Mouse (Mus musculus) kidney, adult 2 months (tissue): ENCODE measurements around the gene Tceanc. TPM values are rescaled to one million over a fixed set of nuclear protein-coding genes. Genes with fewer than 3 reads are reported as not detected.

Experiments
- DNase-seq: peaks from one replicate; pipeline ENCODE4 v3.0.0; 2021
- H3K27ac ChIP-seq: fragments of 200-500 bp; 2 replicates; pipeline ENCODE4 v1.5.1; 2012; ENCODE audit warnings: low read depth, low read length, control low read depth, inconsistent platforms; ENCODE audit not compliant: insufficient read depth
- H3K27me3 ChIP-seq: fragments of 200-500 bp; replicated peaks from 2 replicates; pipeline ENCODE4 v1.6.1; 2012; ENCODE audit warnings: mild to moderate bottlenecking, moderate library complexity, low read length, inconsistent platforms; ENCODE audit not compliant: control insufficient read depth, insufficient read depth
- H3K36me3 ChIP-seq: fragments of 200-500 bp; 2 replicates; pipeline ENCODE4 v1.6.1; 2012; ENCODE audit warnings: mild to moderate bottlenecking, moderate library complexity, low read length, inconsistent platforms; ENCODE audit not compliant: control insufficient read depth, insufficient read depth
- H3K4me1 ChIP-seq: fragments of 200-500 bp; 2 replicates; pipeline ENCODE4 v1.6.1; 2011; ENCODE audit warnings: low read length; ENCODE audit not compliant: control insufficient read depth, insufficient read depth
- H3K4me3 ChIP-seq: fragments of 200-500 bp; 2 replicates; pipeline ENCODE4 v1.5.1; 2011; ENCODE audit warnings: mild to moderate bottlenecking, low read depth, low read length, control low read depth; ENCODE audit not compliant: insufficient read depth
- CTCF ChIP-seq: fragments of 200-500 bp; conservative IDR thresholded peaks from 2 replicates; pipeline ENCODE4 v1.5.1; 2011; ENCODE audit warnings: low read depth, mild to moderate bottlenecking, control low read depth, low read length, moderate library complexity, mixed read lengths; ENCODE audit not compliant: insufficient read depth, insufficient read length
- POLR2A ChIP-seq: fragments of 200-500 bp; IDR thresholded peaks from one replicate; pipeline ENCODE4 v1.6.1; 2011; ENCODE audit warnings: low read depth, low read length, control low read depth
- WGBS: fragments of 180-500 bp; shearing (Covaris S2); methylation state at CpG from one replicate; pipeline ENCODE4 v1.1.7; 2018; 5-methylcytosine and 5-hydroxymethylcytosine counted together
- polyA plus RNA-seq: library from polyadenylated mRNA; depleted of rRNA; stranded (reverse); fragments of >200 nt; gene quantifications from 2 replicates; pipeline ENCODE4 v1.2.3, GENCODE M21; 2012

Tceanc gene
- polyA plus RNA-seq, 1 experiment: 1.0 TPM

- no peaks in the 10 kb centered on the region for H3K36me3 ChIP-seq
- no peak overlapping the region for H3K4me3 ChIP-seq
- 97% methylated on average over 4 of the region's 4 CpGs for WGBS
- TF ChIP-seq CTCF (no peak), POLR2A (no peak)
- DNase-seq: no peak
- no peaks in the 10 kb centered on the region for H3K27me3 ChIP-seq
- H3K4me1 ChIP-seq: no peaks in the 10 kb centered on the region
- H3K27ac ChIP-seq: no peak overlapping the region
Measured at GRCm38 (mm10) chrX:166512071-166512470, 6.3 kb downstream of the Tceanc start.

DNA sequence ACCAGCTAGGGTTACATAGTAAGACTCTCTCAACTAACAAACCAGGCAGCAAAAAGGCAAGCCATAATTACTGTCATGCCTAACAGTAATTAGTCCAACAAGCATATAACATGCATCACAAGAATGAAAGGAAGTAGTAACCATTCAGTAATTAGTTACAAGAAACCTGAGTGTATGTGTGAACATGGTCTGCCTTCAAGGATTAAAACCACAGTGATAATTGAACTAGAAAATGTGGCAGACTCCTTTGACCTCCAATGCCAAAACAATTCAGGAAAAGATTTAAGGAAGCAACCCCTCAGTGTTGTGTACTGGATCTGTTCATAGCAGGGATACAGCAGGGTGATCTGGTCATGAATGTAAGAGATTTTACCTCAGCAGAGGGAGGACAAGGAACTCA lies 7.3 kb downstream of the Tceanc start:
- TF ChIP-seq CTCF (no peak), POLR2A (no peak)
- Histone ChIP-seq H3K4me1 (no peaks in the 10 kb centered on the region), H3K27me3 (no peaks in the 10 kb centered on the region), H3K27ac (no peak overlapping the region), H3K36me3 (no peaks in the 10 kb centered on the region), H3K4me3 (no peak overlapping the region)
- no peak for DNase-seq

GRCm38 (mm10) chrX:166509761-166510738 lies 8.3 kb downstream of the Tceanc start:
- WGBS: 1% methylated on average over 57 of the region's 65 CpGs
- Histone ChIP-seq H3K4me1 (no peaks in the 10 kb centered on the region), H3K4me3 (peak overlapping the region; percentile 89), H3K27me3 (no peaks in the 10 kb centered on the region), H3K36me3 (no peaks in the 10 kb centered on the region), H3K27ac (peak overlapping the region; percentile 98)
- peak; percentile 8 for TF ChIP-seq POLR2A
- TF ChIP-seq CTCF: no peak
- peak; percentile 96 for DNase-seq

DNA sequence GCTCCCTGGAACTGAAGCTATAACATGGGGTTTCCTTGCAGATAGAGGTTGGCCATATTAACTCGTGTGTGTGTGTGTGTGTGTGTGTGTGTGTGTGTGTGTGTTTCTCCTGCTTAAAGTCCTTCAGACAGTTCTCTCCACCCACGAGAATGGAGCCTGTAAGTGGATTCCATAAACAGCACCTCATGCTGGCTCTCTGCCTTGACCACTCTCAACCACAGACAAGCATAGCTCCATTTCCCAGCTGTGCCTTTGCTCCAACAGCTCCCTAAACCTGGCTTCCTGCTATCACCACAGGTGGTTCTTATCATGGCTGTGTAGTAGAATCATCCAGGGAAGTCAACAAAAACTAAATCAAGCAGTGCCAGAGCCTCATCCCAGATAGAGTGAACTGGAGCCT lies 13.9 kb downstream of the Tceanc start:
- H3K27ac ChIP-seq: no peak overlapping the region
- H3K36me3 ChIP-seq: no peaks in the 10 kb centered on the region
- WGBS: 78% methylated on average over 2 of the region's 2 CpGs
- no peak for DNase-seq
- H3K4me3 ChIP-seq: no peak overlapping the region
- no peaks in the 10 kb centered on the region for H3K4me1 ChIP-seq
- no peak for TF ChIP-seq POLR2A
- no peak for TF ChIP-seq CTCF
- no peaks in the 10 kb centered on the region for H3K27me3 ChIP-seq

GRCm38 (mm10) chrX:166499496-166500190 lies 18.7 kb downstream of the Tceanc start:
- no peak for DNase-seq
- no peaks in the 10 kb centered on the region for H3K27me3 ChIP-seq
- H3K27ac ChIP-seq: no peak overlapping the region
- no peaks in the 10 kb centered on the region for H3K36me3 ChIP-seq
- no peak for TF ChIP-seq POLR2A
- TF ChIP-seq CTCF: no peak
- H3K4me3 ChIP-seq: no peak overlapping the region
- WGBS: 87% methylated on average over 1 of the region's 1 CpGs
- no peaks in the 10 kb centered on the region for H3K4me1 ChIP-seq

DNA sequence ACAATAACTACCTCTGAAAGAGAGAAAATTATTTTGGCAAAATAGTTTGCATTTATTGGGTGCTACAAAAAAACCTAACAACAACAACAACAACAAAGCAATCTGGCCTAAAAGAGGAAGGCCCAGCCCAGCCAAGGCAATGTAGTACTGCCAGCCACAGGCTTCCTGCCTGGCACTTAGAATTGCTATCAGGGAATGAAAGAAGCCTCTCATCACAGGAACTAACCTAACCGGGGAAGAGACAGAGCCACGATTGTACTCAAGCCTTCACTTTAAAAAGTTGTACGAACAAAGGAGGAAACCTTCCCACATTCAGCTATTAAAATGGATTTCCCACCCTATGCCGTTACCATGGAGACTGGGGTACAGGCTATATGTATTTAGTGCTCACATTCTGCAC lies 20.6 kb downstream of the Tceanc start:
- TF ChIP-seq POLR2A: no peak
- no peak for TF ChIP-seq CTCF
- 63% methylated on average over 4 of the region's 4 CpGs for WGBS
- H3K27me3 ChIP-seq: no peaks in the 10 kb centered on the region
- DNase-seq: no peak
- no peak overlapping the region for H3K27ac ChIP-seq
- no peaks in the 10 kb centered on the region for H3K4me1 ChIP-seq
- H3K4me3 ChIP-seq: no peak overlapping the region
- no peaks in the 10 kb centered on the region for H3K36me3 ChIP-seq

DNA sequence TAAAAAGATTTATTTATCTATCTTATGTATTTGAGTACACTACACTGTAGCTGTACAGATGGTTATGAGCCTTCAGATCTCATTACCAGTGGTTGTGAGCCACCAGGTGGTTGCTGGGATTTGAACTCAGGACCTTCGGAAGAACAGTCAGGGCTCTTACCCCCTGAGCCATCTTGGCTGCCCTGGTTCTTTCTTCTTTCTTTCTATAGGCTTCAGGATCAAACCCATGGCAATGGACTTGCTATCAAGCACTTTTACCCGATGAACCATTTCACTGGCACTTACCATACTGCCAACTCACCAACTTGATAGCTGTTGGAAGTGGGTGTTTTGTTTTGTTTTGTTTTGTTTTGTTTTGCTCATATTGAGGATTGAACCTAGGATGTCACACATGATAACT lies 23.3 kb downstream of the Tceanc start:
- Histone ChIP-seq H3K27me3 (no peaks in the 10 kb centered on the region), H3K36me3 (no peaks in the 10 kb centered on the region), H3K4me1 (no peaks in the 10 kb centered on the region), H3K4me3 (no peak overlapping the region), H3K27ac (no peak overlapping the region)
- no peak for DNase-seq
- TF ChIP-seq POLR2A: no peak
- no peak for TF ChIP-seq CTCF
- 97% methylated on average over 2 of the region's 2 CpGs for WGBS
